Mouse (Mus musculus) MN1 (cell line): Measurements from ENCODE around the gene Naa20.

Experiments
- DNase-seq: peaks from one replicate; pipeline ENCODE4 v3.0.0-alpha.2; 2016; ENCODE audit warnings: low spot score

Gene Naa20

GRCm38 (mm10) chr2:145901861-145902260 lies at the start of gene Naa20:
Gene Naa20, plus strand, starts transcription at chr2:145902099.
- DNase-seq, result no peak

GRCm38 (mm10) chr2:145855831-145856230 lies 46.1 kb upstream of the Naa20 start:
- DNase-seq, result no peak

- DNase-seq, result no peak
These were observed 44.0 kb upstream of the Naa20 start for GRCm38 (mm10) chr2:145857864-145858263.

- DNase-seq, result no peak
These were observed 42.4 kb upstream of the Naa20 start for GRCm38 (mm10) chr2:145859442-145859931.

- DNase-seq, result peak; percentile 62
These were observed 41.7 kb upstream of the Naa20 start for GRCm38 (mm10) chr2:145859932-145860801.

GRCm38 (mm10) chr2:145861193-145862123 lies 40.4 kb upstream of the Naa20 start:
- DNase-seq, result no peak

GRCm38 (mm10) chr2:145862206-145862817 lies 39.6 kb upstream of the Naa20 start:
- DNase-seq, result no peak

- no peak for DNase-seq
These were observed 36.6 kb upstream of the Naa20 start for GRCm38 (mm10) chr2:145865344-145865743.

- no peak for DNase-seq
These were observed 35.7 kb upstream of the Naa20 start for GRCm38 (mm10) chr2:145866238-145866637.

- DNase-seq, result no peak
These were observed 35.0 kb upstream of the Naa20 start for GRCm38 (mm10) chr2:145866695-145867449.

GRCm38 (mm10) chr2:145871308-145871707 lies 30.6 kb upstream of the Naa20 start:
- no peak for DNase-seq

GRCm38 (mm10) chr2:145872099-145872498 lies 29.8 kb upstream of the Naa20 start:
- DNase-seq, result no peak

- DNase-seq, result no peak
These were observed 27.9 kb upstream of the Naa20 start for GRCm38 (mm10) chr2:145873953-145874352.

GRCm38 (mm10) chr2:145874879-145875482 lies 26.9 kb upstream of the Naa20 start:
- no peak for DNase-seq

GRCm38 (mm10) chr2:145877191-145877590 lies 24.7 kb upstream of the Naa20 start:
- no peak for DNase-seq

GRCm38 (mm10) chr2:145880887-145881747 lies 20.8 kb upstream of the Naa20 start:
- no peak for DNase-seq

GRCm38 (mm10) chr2:145881932-145882331 lies 20.0 kb upstream of the Naa20 start:
- no peak for DNase-seq

- DNase-seq, result no peak
These were observed 19.5 kb upstream of the Naa20 start for GRCm38 (mm10) chr2:145882398-145882797.

- no peak for DNase-seq
These were observed 17.6 kb upstream of the Naa20 start for GRCm38 (mm10) chr2:145884036-145884912.
